Mouse (Mus musculus) lung, postnatal 10 days (tissue): ENCODE results near the gene Gm3409.
"Not testable (repeated sequence)": the region's sequence is repeated elsewhere in the genome, so short reads cannot be mapped to it uniquely, and the experiment has no call there.

Source experiments
- DNase-seq: peaks from one replicate; pipeline ENCODE4 v3.0.0; 2021

The Gm3409 gene

GRCm38 (mm10) chr5:146537347-146537746 is at the start of gene Gm3409:
Gene Gm3409 (plus strand): TSS chr5:146537647.
- not testable (repeated sequence) for DNase-seq

- DNase-seq: peak; percentile 30
Measured at GRCm38 (mm10) chr5:146488959-146489358, 48.5 kb upstream of the Gm3409 start.

GRCm38 (mm10) chr5:146491063-146491462 is 46.4 kb upstream of the Gm3409 start, which contains the start of gene Gm6370:
Gene Gm6370 (plus strand): TSS chr5:146491363.
- not testable (repeated sequence) for DNase-seq

- DNase-seq: not testable (repeated sequence)
Measured at GRCm38 (mm10) chr5:146502099-146502498, 35.3 kb upstream of the Gm3409 start, which contains the start of gene 4930449I24Rik. Gene 4930449I24Rik (plus strand): TSS chr5:146502399.

- DNase-seq: not testable (repeated sequence)
Measured at GRCm38 (mm10) chr5:146513823-146514222, 23.6 kb upstream of the Gm3409 start, which contains the start of gene Gm3402. Gene Gm3402 (plus strand): TSS chr5:146514123.

GRCm38 (mm10) chr5:146525501-146525900 is 11.9 kb upstream of the Gm3409 start, which contains the start of gene Gm3404:
Gene Gm3404 (plus strand): TSS chr5:146525801.
- DNase-seq: not testable (repeated sequence)

- not testable (repeated sequence) for DNase-seq
Measured at GRCm38 (mm10) chr5:146555836-146556235, 18.4 kb downstream of the Gm3409 start, which contains the start of gene Gm3415. Gene Gm3415 (plus strand): TSS chr5:146556136.

GRCm38 (mm10) chr5:146564259-146564658 is 26.8 kb downstream of the Gm3409 start:
- no peak for DNase-seq

- DNase-seq: peak; percentile 7
Measured at GRCm38 (mm10) chr5:146567054-146567453, 29.6 kb downstream of the Gm3409 start.

GRCm38 (mm10) chr5:146570179-146570578 is 32.7 kb downstream of the Gm3409 start:
- DNase-seq: not testable (repeated sequence)

GRCm38 (mm10) chr5:146571830-146572734 is 34.6 kb downstream of the Gm3409 start:
- not testable (repeated sequence) for DNase-seq

GRCm38 (mm10) chr5:146572735-146573042 is 35.2 kb downstream of the Gm3409 start:
- not testable (repeated sequence) for DNase-seq

- DNase-seq: no peak
Measured at GRCm38 (mm10) chr5:146576668-146577067, 39.2 kb downstream of the Gm3409 start.

- no peak for DNase-seq
Measured at GRCm38 (mm10) chr5:146584156-146584477, 46.7 kb downstream of the Gm3409 start.

- DNase-seq: no peak
Measured at GRCm38 (mm10) chr5:146584478-146585306, 47.2 kb downstream of the Gm3409 start, which contains the start of gene Gpr12. Gene Gpr12 (minus strand): TSS chr5:146585239.

GRCm38 (mm10) chr5:146585307-146585651 is 47.8 kb downstream of the Gm3409 start:
- no peak for DNase-seq

GRCm38 (mm10) chr5:146586357-146587070 is 49.1 kb downstream of the Gm3409 start:
- no peak for DNase-seq
